Mouse (Mus musculus) myocyte (in vitro differentiated cells): Measurements from ENCODE around the gene Borcs8.

Experiments used
- CEBPB ChIP-seq: IDR thresholded peaks from 2 replicates; pipeline ENCODE4 v1.6.1; 2011; ENCODE audit warnings: mild to moderate bottlenecking, moderate library complexity; ENCODE audit not compliant: poor library complexity, insufficient read depth, severe bottlenecking
- E2F4 ChIP-seq: IDR thresholded peaks from one replicate; pipeline ENCODE4 v1.6.1; 2011; ENCODE audit warnings: mild to moderate bottlenecking, control low read depth, moderate library complexity; ENCODE audit not compliant: insufficient read depth
- MAX ChIP-seq: IDR thresholded peaks from one replicate; pipeline ENCODE4 v1.6.1; 2011; ENCODE audit warnings: low read depth, mild to moderate bottlenecking, control low read depth
- MYOD1 ChIP-seq, 3 experiments: IDR thresholded peaks; one replicate each; pipeline ENCODE4 v1.6.1; 2011; ENCODE audit warnings: control low read depth in 2 of 3, low read depth in 2 of 3, mild to moderate bottlenecking in 2 of 3, moderate library complexity in 1 of 3; ENCODE audit not compliant: insufficient read length in 2 of 3, control insufficient read depth in 1 of 3
- MYOG ChIP-seq, 3 experiments: IDR thresholded peaks; one replicate each; pipeline ENCODE4 v1.6.1; 2011; ENCODE audit warnings: control low read depth in 2 of 3, low read depth in 2 of 3, mild to moderate bottlenecking in 2 of 3; ENCODE audit not compliant: insufficient read length in 2 of 3, control insufficient read depth in 1 of 3, insufficient read depth in 1 of 3
- POLR2A ChIP-seq: IDR thresholded peaks from one replicate; pipeline ENCODE4 v1.6.1; 2011; ENCODE audit warnings: low read depth, mild to moderate bottlenecking, control low read depth, moderate library complexity; ENCODE audit not compliant: insufficient read length
- POLR2AphosphoS2 ChIP-seq: IDR thresholded peaks from one replicate; pipeline ENCODE4 v1.6.1; 2011; ENCODE audit warnings: low read depth, control low read depth; ENCODE audit not compliant: insufficient read length
- REST ChIP-seq: IDR thresholded peaks from one replicate; pipeline ENCODE4 v1.6.1; 2011; ENCODE audit warnings: mild to moderate bottlenecking, control low read depth, moderate library complexity; ENCODE audit not compliant: insufficient read depth, insufficient read length
- SRF ChIP-seq: IDR thresholded peaks from one replicate; pipeline ENCODE4 v1.6.1; 2011; ENCODE audit warnings: low read depth; ENCODE audit not compliant: control insufficient read depth, insufficient read length
- TCF12 ChIP-seq: IDR thresholded peaks from one replicate; pipeline ENCODE4 v1.6.1; 2011; ENCODE audit warnings: mild to moderate bottlenecking, control low read depth; ENCODE audit not compliant: poor library complexity, insufficient read depth, severe bottlenecking
- TCF3 ChIP-seq: IDR thresholded peaks from one replicate; pipeline ENCODE4 v1.6.1; 2011; ENCODE audit warnings: low read depth, control low read depth; ENCODE audit not compliant: insufficient read length
- USF1 ChIP-seq: IDR thresholded peaks from one replicate; pipeline ENCODE4 v1.6.1; 2011; ENCODE audit warnings: low read depth, mild to moderate bottlenecking, control low read depth, moderate library complexity

- no peak for TF ChIP-seq POLR2A
- TF ChIP-seq USF1 = no peak
- no peak for TF ChIP-seq MYOG (IDR thresholded peaks at IDR 0.05; ENCODE audit: control insufficient read depth in 1 of 3, insufficient read depth in 1 of 3, insufficient read length in 2 of 3, low read depth in 2 of 3)
- no peak for TF ChIP-seq TCF12
- no peak for TF ChIP-seq MAX
- no peak for TF ChIP-seq CEBPB
- TF ChIP-seq E2F4 = no peak
- no peak for TF ChIP-seq POLR2AphosphoS2
- TF ChIP-seq REST = no peak
- TF ChIP-seq MYOD1 (IDR thresholded peaks at IDR 0.05; ENCODE audit: control insufficient read depth in 1 of 3, insufficient read length in 2 of 3, low read depth in 2 of 3) = no peak
- no peak for TF ChIP-seq SRF
- no peak for TF ChIP-seq TCF3
Observed at GRCm38 (mm10) chr8:70163316-70163715, 24.0 kb downstream of the Borcs8 start.
